8 mouse cellular contexts compared by ENCODE assay signal in the genomic region with DNA sequence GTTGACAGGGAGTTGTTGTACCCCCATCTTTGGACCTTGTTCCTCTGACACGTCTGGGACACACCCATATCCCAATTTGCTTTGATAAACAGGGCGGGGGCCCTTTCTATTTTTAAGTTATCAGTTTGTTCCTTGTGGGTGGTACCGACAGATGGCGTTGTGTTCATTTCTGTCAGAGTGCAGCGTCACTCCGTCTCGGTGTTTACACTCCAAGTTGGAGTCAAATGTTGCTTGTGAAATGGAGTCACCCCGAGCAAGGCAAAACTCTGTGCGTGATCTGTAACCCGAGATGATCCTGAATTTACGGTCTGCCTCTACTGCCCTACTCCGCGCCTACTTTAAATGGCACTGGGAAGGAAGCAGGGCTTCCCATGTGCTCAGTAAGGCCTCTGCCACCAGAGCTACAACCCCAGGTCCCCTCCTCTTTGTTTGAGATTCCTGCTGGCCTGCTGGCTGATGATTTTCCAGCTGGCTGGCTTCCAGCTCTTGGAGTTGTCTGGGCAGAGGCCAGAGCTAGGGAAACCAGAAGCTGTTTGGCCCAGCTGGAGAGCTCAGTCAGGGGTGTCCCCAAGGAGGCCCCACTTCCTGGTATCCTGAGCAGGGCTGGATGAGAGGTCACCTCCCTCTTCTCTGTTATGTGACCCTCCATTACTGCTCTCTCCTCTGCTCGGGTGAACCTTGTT. TPM values are rescaled to one million over a fixed set of nuclear protein-coding genes. Genes with fewer than 3 reads are reported as not detected.
DNase-seq lines count a peak whose midpoint lies in the region; ATAC-seq and TF ChIP-seq lines count a peak whose summit lies in the region.

No protein-coding gene starts in this region.

- no peaks in the 10 kb centered on the region for H3K27me3 ChIP-seq in embryonic facial prominence, embryonic 12.5 days
- H3K27me3 ChIP-seq in liver, embryonic 14.5 days (ENCODE audit: control insufficient read depth, insufficient read depth, low read length): no peaks in the 10 kb centered on the region
- H3K27me3 ChIP-seq in neural tube, embryonic 11.5 days (ENCODE audit: control insufficient read depth, insufficient read depth, low read length): no peaks in the 10 kb centered on the region

- no peak overlapping the region for H3K4me3 ChIP-seq in embryonic facial prominence, embryonic 12.5 days
- peak overlapping the region; percentile 37 to 48 for H3K4me3 ChIP-seq in liver, embryonic 14.5 days (ENCODE audit: insufficient read depth in 1 of 2, low read depth in 2 of 2, low read length in 2 of 2)
- H3K4me3 ChIP-seq in neural tube, embryonic 11.5 days (ENCODE audit: low read depth, low read length): no peak overlapping the region

- H3K9ac ChIP-seq in embryonic facial prominence, embryonic 12.5 days: no peak overlapping the region
- peak overlapping the region; percentile 94 for H3K9ac ChIP-seq in liver, embryonic 14.5 days (replicated peaks)
- peak overlapping the region; percentile 35; the same call in 1 of the 2 replicates for H3K9ac ChIP-seq in neural tube, embryonic 11.5 days (ENCODE audit: low read length)

- no peaks in the 10 kb centered on the region for H3K36me3 ChIP-seq in embryonic facial prominence, embryonic 12.5 days
- H3K36me3 ChIP-seq in liver, embryonic 14.5 days (replicated peaks; ENCODE audit: control insufficient read depth, insufficient read depth, low read depth): no peaks in the 10 kb centered on the region
- no peaks in the 10 kb centered on the region for H3K36me3 ChIP-seq in neural tube, embryonic 11.5 days (ENCODE audit: control insufficient read depth, insufficient read depth, low read length)

- DNase-seq in 3T3-L1 (ENCODE audit: low read depth, low spot score) (peak; percentile 92), ZHBTc4 (ENCODE audit: low read depth, low spot score) (peak; percentile 76)
- DNase-seq in heart, adult 8-10 months (ENCODE audit: low spot score): peak; percentile 94
- DNase-seq in kidney, adult 8-10 months: peak; percentile 94 to 96
- DNase-seq in liver, embryonic 14.5 days (ENCODE audit: low read depth in 3 of 3, low spot score in 3 of 3): peak; percentile 93
- DNase-seq in neural tube, embryonic 11.5 days (ENCODE audit: low spot score): peak; percentile 69
- DNase-seq in urinary bladder, postnatal 10 days (ENCODE audit: low spot score): peak; percentile 69

- 16% methylated on average over 14 of the region's 14 CpGs for WGBS in embryonic facial prominence, embryonic 12.5 days
- 6% methylated on average over 14 of the region's 14 CpGs for WGBS in liver, embryonic 14.5 days (ENCODE audit: insufficient replicate concordance)
- 20% methylated on average over 14 of the region's 14 CpGs for WGBS in neural tube, embryonic 11.5 days

- peak; percentile 57 for TF ChIP-seq CTCF in liver, embryonic 14.5 days (IDR thresholded peaks at IDR 0.05; ENCODE audit: low read depth)

- peak; percentile 93 for TF ChIP-seq EP300 in liver, embryonic 14.5 days (IDR thresholded peaks at IDR 0.05; ENCODE audit: low read depth)

- H3K27ac ChIP-seq in embryonic facial prominence, embryonic 12.5 days: peak overlapping the region; percentile 75
- peak overlapping the region; percentile 100 for H3K27ac ChIP-seq in liver, embryonic 14.5 days
- peak overlapping the region; percentile 63 for H3K27ac ChIP-seq in neural tube, embryonic 11.5 days (ENCODE audit: low read depth, low read length)

- peaks cover 10% of the 10 kb centered on the region for H3K4me1 ChIP-seq in embryonic facial prominence, embryonic 12.5 days
- H3K4me1 ChIP-seq in liver, embryonic 14.5 days (replicated peaks; ENCODE audit: control insufficient read depth in 2 of 2, insufficient read depth in 2 of 2, low read length in 1 of 2): peaks cover 26 to 39% of the 10 kb centered on the region in 2 experiments
- H3K4me1 ChIP-seq in neural tube, embryonic 11.5 days (ENCODE audit: control insufficient read depth, insufficient read depth, low read length): peaks cover 6% of the 10 kb centered on the region

- peak; percentile 87 for ATAC-seq in embryonic facial prominence, embryonic 12.5 days (ENCODE audit: insufficient number of reproducible peaks, insufficient read depth, low FRiP score, low TSS enrichment)
- peak; percentile 89 for ATAC-seq in liver, embryonic 14.5 days (ENCODE audit: insufficient read depth)
- no peak; the same call in 1 of the 2 replicates for ATAC-seq in neural tube, embryonic 11.5 days (ENCODE audit: insufficient read depth, low FRiP score, low TSS enrichment)

- H3K9me3 ChIP-seq in embryonic facial prominence, embryonic 12.5 days: no peaks in the 10 kb centered on the region
- no peaks in the 10 kb centered on the region for H3K9me3 ChIP-seq in liver, embryonic 14.5 days (ENCODE audit: control insufficient read depth, low read length)
- no peaks in the 10 kb centered on the region for H3K9me3 ChIP-seq in neural tube, embryonic 11.5 days (ENCODE audit: control insufficient read depth, low read length)

- no peak overlapping the region; the same call in 1 of the 2 replicates for H3K4me2 ChIP-seq in embryonic facial prominence, embryonic 12.5 days (replicated peaks)
- peak overlapping the region; percentile 84 for H3K4me2 ChIP-seq in liver, embryonic 14.5 days (ENCODE audit: low read depth)
- H3K4me2 ChIP-seq in neural tube, embryonic 11.5 days (ENCODE audit: low read depth): 0 out of 2 replicates have a peak overlapping the region, but pooled peaks have one; percentile 10

RNA-seq across cellular contexts. Expression of gene Pxt1, which starts 13.1 kb away (rescaled TPM):
- not detected in 2 replicates for polyA plus RNA-seq in embryonic facial prominence, embryonic 12.5 days (2016; fragmentation: Nextera tagmentation; extraction: Ambion mirVana)
- under 1 TPM in 2 of 4 experiments, not detected in 2; 0.26 to 0.31 TPM for total RNA-seq in heart, adult 8-10 months (2022)
- 0.23 and 0.32 TPM in 2 replicates for polyA plus RNA-seq in liver, embryonic 14.5 days (2012; rRNA removed)
- 0.14 and 0.45 TPM in 2 replicates for polyA plus RNA-seq in liver, embryonic 14.5 days (2014; fragmentation: Nextera tagmentation; extraction: Ambion mirVana)
- not detected in 2 replicates for polyA plus RNA-seq in neural tube, embryonic 11.5 days (2014; fragmentation: Nextera tagmentation; extraction: Ambion mirVana)

RNA-seq across cellular contexts. Expression of gene 4930539E08Rik, which starts 15.4 kb away (rescaled TPM):
- 0.13 and 0.15 TPM in 2 replicates for polyA plus RNA-seq in embryonic facial prominence, embryonic 12.5 days (2016; fragmentation: Nextera tagmentation; extraction: Ambion mirVana)
- total RNA-seq in heart, adult 8-10 months (2022): under 1 TPM in 1 of 4 experiments, not detected in 3; 0.06 TPM
- 0.06 TPM in 2 replicates for polyA plus RNA-seq in liver, embryonic 14.5 days (2012; rRNA removed)
- 0.03 and 0.14 TPM in 2 replicates for polyA plus RNA-seq in liver, embryonic 14.5 days (2014; fragmentation: Nextera tagmentation; extraction: Ambion mirVana)
- 0.15 and 0.23 TPM in 2 replicates for polyA plus RNA-seq in neural tube, embryonic 11.5 days (2014; fragmentation: Nextera tagmentation; extraction: Ambion mirVana)

RNA-seq across cellular contexts. Expression of gene Kctd20, which starts 21.2 kb away (rescaled TPM):
- 122 and 127 TPM in 2 replicates for polyA plus RNA-seq in embryonic facial prominence, embryonic 12.5 days (2016; fragmentation: Nextera tagmentation; extraction: Ambion mirVana)
- 10 to 100 TPM; 33.5 to 58.8 (median 54.0) TPM for total RNA-seq in heart, adult 8-10 months (2022)
- 22.7 and 30.4 TPM in 2 replicates for polyA plus RNA-seq in liver, embryonic 14.5 days (2012; rRNA removed)
- 53.9 and 55.3 TPM in 2 replicates for polyA plus RNA-seq in liver, embryonic 14.5 days (2014; fragmentation: Nextera tagmentation; extraction: Ambion mirVana)
- 109 and 118 TPM in 2 replicates for polyA plus RNA-seq in neural tube, embryonic 11.5 days (2014; fragmentation: Nextera tagmentation; extraction: Ambion mirVana)

Comparison
In these comparisons a context has a peak if more than half of its experiments do, and no peak if none do; other contexts are left out.
1. H3K4me3 ChIP-seq: peak in liver, embryonic 14.5 days (2 of 2); none in embryonic facial prominence, embryonic 12.5 days (single experiment) and neural tube, embryonic 11.5 days (single experiment).
2. Peak in every context shown above with its lines, with median percentiles within 50 percentile points of each other: DNase-seq and H3K27ac ChIP-seq.